Mouse (Mus musculus) MEL (cell line): Measurements from ENCODE around the gene Amz2. TPM values are rescaled to one million over a fixed set of nuclear protein-coding genes. Genes with fewer than 3 reads are reported as not detected.

ENCODE experiments used
- DNase-seq: peaks from one replicate; pipeline ENCODE4 v3.0.0; 2011; ENCODE audit warnings: low read depth, low spot score
- H3K27ac ChIP-seq: 2 replicates; pipeline ENCODE4 v1.5.1; 2012; ENCODE audit warnings: low read depth, mild to moderate bottlenecking, control low read depth, low read length, moderate library complexity; ENCODE audit not compliant: control insufficient read depth
- H3K27me3 ChIP-seq, 2 experiments: fragments of 150-350 bp in 1 of 2; sonication (generic) in 1 of 2; 2 replicates each; pipeline ENCODE4 v1.6.1; 2012; ENCODE audit warnings: low read length in 2 of 2, mild to moderate bottlenecking in 2 of 2, improper control_type of control experiment in 1 of 2, moderate library complexity in 1 of 2; ENCODE audit not compliant: insufficient read depth in 2 of 2, control insufficient read depth in 1 of 2
- H3K36me3 ChIP-seq, 2 experiments: 2 replicates each; pipeline ENCODE4 v1.6.1; 2012 to 2014; ENCODE audit warnings: low read length in 2 of 2, improper control_type of control experiment in 1 of 2, inconsistent platforms in 1 of 2, mild to moderate bottlenecking in 1 of 2; ENCODE audit not compliant: insufficient read depth in 2 of 2, control insufficient read depth in 1 of 2
- H3K4me1 ChIP-seq, 2 experiments: fragments of 150-350 bp in 1 of 2; sonication (generic) in 1 of 2; 2 replicates each; pipeline ENCODE4 v1.6.1; 2012; ENCODE audit warnings: low read length in 2 of 2, improper control_type of control experiment in 1 of 2, mild to moderate bottlenecking in 1 of 2; ENCODE audit not compliant: insufficient read depth in 2 of 2, control insufficient read depth in 1 of 2
- H3K4me3 ChIP-seq, 2 experiments: fragments of 150-350 bp in 1 of 2; sonication (generic) in 1 of 2; 2 replicates each; pipeline ENCODE4 v1.5.1; 2012; ENCODE audit warnings: low read depth in 2 of 2, low read length in 2 of 2, mild to moderate bottlenecking in 2 of 2, moderate library complexity in 2 of 2, control low read depth in 1 of 2, improper control_type of control experiment in 1 of 2; ENCODE audit not compliant: control insufficient read depth in 1 of 2, insufficient read depth in 1 of 2
- H3K79me2 ChIP-seq: 2 replicates; pipeline ENCODE4 v1.6.1; 2012; ENCODE audit warnings: mild to moderate bottlenecking, low read length, moderate library complexity; ENCODE audit not compliant: control insufficient read depth, poor library complexity, insufficient read depth
- H3K9ac ChIP-seq: 2 replicates; pipeline ENCODE4 v1.6.1; 2012; ENCODE audit warnings: low read depth, mild to moderate bottlenecking, control low read depth, low read length, moderate library complexity; ENCODE audit not compliant: control insufficient read depth, poor library complexity, severe bottlenecking
- H3K9me3 ChIP-seq: fragments of 150-350 bp; sonication (generic); replicated peaks from 2 replicates; pipeline ENCODE4 v1.6.1; 2012; ENCODE audit warnings: mild to moderate bottlenecking, low read length, improper control_type of control experiment, moderate library complexity; ENCODE audit not compliant: insufficient read depth
- BHLHE40 ChIP-seq: IDR thresholded peaks from 2 replicates; pipeline ENCODE4 v1.6.1; 2012; ENCODE audit warnings: low read depth, mild to moderate bottlenecking, inconsistent platforms, low read length, improper control_type of control experiment, borderline replicate concordance
- CHD1 ChIP-seq: IDR thresholded peaks from 2 replicates; pipeline ENCODE4 v1.6.1; 2012; ENCODE audit warnings: low read depth, mild to moderate bottlenecking, inconsistent platforms, low read length, improper control_type of control experiment
- CHD2 ChIP-seq: IDR thresholded peaks from 2 replicates; pipeline ENCODE4 v1.6.1; 2011; ENCODE audit warnings: low read length, improper control_type of control experiment
- CTCF ChIP-seq, 3 experiments: IDR thresholded peaks in 2 of 3; conservative IDR thresholded peaks in 1 of 3; 2 replicates each; pipeline ENCODE4 v1.5.1; 2011 to 2012; ENCODE audit warnings: low read length in 3 of 3, low read depth in 2 of 3, mild to moderate bottlenecking in 2 of 3, improper control_type of control experiment in 1 of 3, inconsistent platforms in 1 of 3, mixed read lengths in 1 of 3, moderate library complexity in 1 of 3; ENCODE audit not compliant: control insufficient read depth in 1 of 3, insufficient read depth in 1 of 3, poor library complexity in 1 of 3, severe bottlenecking in 1 of 3
- E2F4 ChIP-seq: IDR thresholded peaks from 2 replicates; pipeline ENCODE4 v1.6.1; 2011; ENCODE audit warnings: low read depth, low read length, improper control_type of control experiment, borderline replicate concordance
- EP300 ChIP-seq, 2 experiments: IDR thresholded peaks; 2 replicates each; pipeline ENCODE4 v1.6.1; 2011; ENCODE audit warnings: improper control_type of control experiment in 2 of 2, low read length in 2 of 2, low read depth in 1 of 2, mild to moderate bottlenecking in 1 of 2
- ETS1 ChIP-seq: IDR thresholded peaks from 2 replicates; pipeline ENCODE4 v1.6.1; 2012; ENCODE audit warnings: low read depth, mild to moderate bottlenecking, inconsistent platforms, low read length, improper control_type of control experiment, moderate library complexity
- GABPA ChIP-seq: IDR thresholded peaks from 2 replicates; pipeline ENCODE4 v1.6.1; 2012; ENCODE audit warnings: low read depth, mild to moderate bottlenecking, inconsistent platforms, low read length, improper control_type of control experiment, moderate library complexity
- GATA1 ChIP-seq: IDR thresholded peaks from 2 replicates; pipeline ENCODE4 v1.6.1; 2011; ENCODE audit warnings: low read depth, low read length, improper control_type of control experiment
- JUND ChIP-seq: IDR thresholded peaks from 2 replicates; pipeline ENCODE4 v1.6.1; 2011; ENCODE audit warnings: low read depth, mild to moderate bottlenecking, improper control_type of control experiment, low read length
- KAT2A ChIP-seq: conservative IDR thresholded peaks from 2 replicates; pipeline ENCODE4 v1.6.1; 2012; ENCODE audit warnings: low read depth, low read length, improper control_type of control experiment, inconsistent platforms
- MAFK ChIP-seq: IDR thresholded peaks from 2 replicates; pipeline ENCODE4 v1.6.1; 2011; ENCODE audit warnings: low read depth, mild to moderate bottlenecking, low read length, improper control_type of control experiment, borderline replicate concordance
- MAX ChIP-seq: IDR thresholded peaks from 2 replicates; pipeline ENCODE4 v1.6.1; 2011; ENCODE audit warnings: low read length, improper control_type of control experiment
- MAZ ChIP-seq: IDR thresholded peaks from 2 replicates; pipeline ENCODE4 v1.6.1; 2012; ENCODE audit warnings: low read depth, mild to moderate bottlenecking, inconsistent platforms, low read length, improper control_type of control experiment
- MEF2A ChIP-seq: IDR thresholded peaks from 2 replicates; pipeline ENCODE4 v1.6.1; 2014; ENCODE audit warnings: low read depth, mild to moderate bottlenecking, inconsistent platforms, low read length, improper control_type of control experiment; ENCODE audit not compliant: poor library complexity, insufficient replicate concordance, severe bottlenecking; ENCODE audit errors: extremely low read depth
- MXI1 ChIP-seq: IDR thresholded peaks from 2 replicates; pipeline ENCODE4 v1.6.1; 2011; ENCODE audit warnings: mild to moderate bottlenecking, low read depth, low read length, improper control_type of control experiment
- MYB ChIP-seq: IDR thresholded peaks from 2 replicates; pipeline ENCODE4 v1.6.1; 2011; ENCODE audit warnings: mild to moderate bottlenecking, low read depth, low read length, improper control_type of control experiment
- MYC ChIP-seq: IDR thresholded peaks from 2 replicates; pipeline ENCODE4 v1.6.1; 2011; ENCODE audit warnings: low read depth, mild to moderate bottlenecking, low read length, improper control_type of control experiment, moderate library complexity
- NELFE ChIP-seq: IDR thresholded peaks from 2 replicates; pipeline ENCODE4 v1.6.1; 2011; ENCODE audit warnings: low read depth, low read length, improper control_type of control experiment
- NRF1 ChIP-seq: IDR thresholded peaks from 2 replicates; pipeline ENCODE4 v1.6.1; 2014; ENCODE audit warnings: low read depth, mild to moderate bottlenecking, inconsistent platforms, low read length, improper control_type of control experiment, moderate library complexity; ENCODE audit not compliant: poor library complexity, insufficient read depth, severe bottlenecking
- POLR2A ChIP-seq, 2 experiments: IDR thresholded peaks; 2 replicates each; pipeline ENCODE4 v1.6.1; 2011 to 2012; ENCODE audit warnings: low read length in 2 of 2, mild to moderate bottlenecking in 2 of 2, control low read depth in 1 of 2, improper control_type of control experiment in 1 of 2, low read depth in 1 of 2, moderate library complexity in 1 of 2; ENCODE audit not compliant: control insufficient read depth in 1 of 2, insufficient read depth in 1 of 2, poor library complexity in 1 of 2
- POLR2AphosphoS2 ChIP-seq: IDR thresholded peaks from 2 replicates; pipeline ENCODE4 v1.6.1; 2011; ENCODE audit warnings: low read length, improper control_type of control experiment
- POLR2AphosphoS5 ChIP-seq: IDR thresholded peaks from 2 replicates; pipeline ENCODE4 v1.6.1; 2012; ENCODE audit warnings: low read depth, borderline replicate concordance, mild to moderate bottlenecking, inconsistent platforms, low read length, moderate library complexity, mixed read lengths
- RAD21 ChIP-seq: IDR thresholded peaks from 2 replicates; pipeline ENCODE4 v1.6.1; 2011; ENCODE audit warnings: mild to moderate bottlenecking, low read depth, low read length, improper control_type of control experiment
- SIN3A ChIP-seq: IDR thresholded peaks from 2 replicates; pipeline ENCODE4 v1.6.1; 2012; ENCODE audit warnings: low read length, improper control_type of control experiment, inconsistent platforms
- SMC3 ChIP-seq: IDR thresholded peaks from 2 replicates; pipeline ENCODE4 v1.6.1; 2011; ENCODE audit warnings: low read depth, low read length, improper control_type of control experiment
- TAL1 ChIP-seq: IDR thresholded peaks from 2 replicates; pipeline ENCODE4 v1.6.1; 2012; ENCODE audit warnings: mild to moderate bottlenecking, inconsistent platforms, low read length, moderate library complexity, mixed read lengths
- TBP ChIP-seq: IDR thresholded peaks from 2 replicates; pipeline ENCODE4 v1.8.0; 2011; ENCODE audit warnings: low read depth, low read length, improper control_type of control experiment
- TCF12 ChIP-seq: IDR thresholded peaks from 2 replicates; pipeline ENCODE4 v1.6.1; 2014; ENCODE audit warnings: low read depth, mild to moderate bottlenecking, inconsistent platforms, low read length, improper control_type of control experiment, moderate library complexity
- UBTF ChIP-seq: IDR thresholded peaks from 2 replicates; pipeline ENCODE4 v1.6.1; 2012; ENCODE audit warnings: low read depth, mild to moderate bottlenecking, inconsistent platforms, low read length, improper control_type of control experiment, moderate library complexity, borderline replicate concordance; ENCODE audit not compliant: insufficient read depth
- USF1 ChIP-seq: IDR thresholded peaks from 2 replicates; pipeline ENCODE4 v1.6.1; 2014; ENCODE audit warnings: low read depth, mild to moderate bottlenecking, inconsistent platforms, low read length, improper control_type of control experiment, moderate library complexity
- USF2 ChIP-seq, 2 experiments: IDR thresholded peaks; 2 replicates each; pipeline ENCODE4 v1.6.1; 2011 to 2012; ENCODE audit warnings: improper control_type of control experiment in 2 of 2, low read length in 2 of 2, borderline replicate concordance in 1 of 2, inconsistent platforms in 1 of 2, low read depth in 1 of 2, mild to moderate bottlenecking in 1 of 2; ENCODE audit not compliant: insufficient read depth in 1 of 2
- ZC3H11A ChIP-seq: IDR thresholded peaks from 2 replicates; pipeline ENCODE4 v1.6.1; 2012; ENCODE audit warnings: low read depth, mild to moderate bottlenecking, inconsistent platforms, low read length, improper control_type of control experiment
- ZKSCAN1 ChIP-seq: IDR thresholded peaks from 2 replicates; pipeline ENCODE4 v1.6.1; 2012; ENCODE audit warnings: low read depth, mild to moderate bottlenecking, inconsistent platforms, low read length, improper control_type of control experiment, moderate library complexity
- ZMIZ1 ChIP-seq: IDR thresholded peaks from 2 replicates; pipeline ENCODE4 v1.6.1; 2012; ENCODE audit warnings: low read depth, mild to moderate bottlenecking, inconsistent platforms, low read length, improper control_type of control experiment, moderate library complexity
- ZNF384 ChIP-seq: IDR thresholded peaks from 2 replicates; pipeline ENCODE4 v1.6.1; 2012; ENCODE audit warnings: low read depth, mild to moderate bottlenecking, inconsistent platforms, low read length, improper control_type of control experiment
- polyA plus RNA-seq, 2 experiments: library from polyadenylated mRNA; stranded (reverse) in 1 of 2; unstranded in 1 of 2; fragments of >175 nt in 1 of 2; fragments of >200 nt in 1 of 2; gene quantifications; 2 replicates each; pipeline versions ENCODE4 v1.2.1 to v1.2.4; 2012; ENCODE audit warnings: low replicate concordance in 2 of 2, low read depth in 1 of 2; ENCODE audit not compliant: insufficient read length in 2 of 2, insufficient read depth in 1 of 2, missing spikeins in 1 of 2
- total RNA-seq: library from RNA; depleted of rRNA; stranded (reverse); fragments of 300-350 nt; gene quantifications from 2 replicates; pipeline ENCODE4 v1.2.3, GENCODE M21; 2012

Gene Amz2
- total and polyA plus RNA-seq, 3 experiments, result 40.2 to 1,743 (median 47.1) TPM

- H3K9ac ChIP-seq, result peak overlapping the region; percentile 75
- no peaks in the 10 kb centered on the region for H3K27me3 ChIP-seq
- H3K79me2 ChIP-seq, result no peaks in the 10 kb centered on the region; the same call in 1 of the 2 replicates
- peak overlapping the region; percentile 55 for H3K27ac ChIP-seq
- peaks cover 8 to 12% of the 10 kb centered on the region in 2 experiments; a peak in 3 of 4 replicates for H3K4me1 ChIP-seq
- H3K36me3 ChIP-seq, result peaks cover 0 to 5% of the 10 kb centered on the region in 2 experiments; a peak in 1 of 4 replicates
- peak; percentile 94 for DNase-seq
- H3K9me3 ChIP-seq, result no peaks in the 10 kb centered on the region
- peak overlapping the region; percentile 76 to 77 for H3K4me3 ChIP-seq
- TF ChIP-seq USF1, result no peak
- no peak for TF ChIP-seq UBTF
- peak; percentile 65 for TF ChIP-seq NELFE
- peak; percentile 72 to 77; a peak in 3 of 4 replicates for TF ChIP-seq POLR2A (IDR thresholded peaks at IDR 0.05; ENCODE audit: control insufficient read depth in 1 of 2, insufficient read depth in 1 of 2, low read depth in 1 of 2, low read length in 2 of 2, poor library complexity in 1 of 2)
- peak; percentile 46 for TF ChIP-seq TCF12
- peak in 1 of 2 experiments; percentile 34; a peak in 2 of 4 replicates for TF ChIP-seq EP300 (IDR thresholded peaks at IDR 0.05; ENCODE audit: low read depth in 1 of 2, low read length in 2 of 2)
- no peak for TF ChIP-seq GATA1
- no peak for TF ChIP-seq USF2 (IDR thresholded peaks at IDR 0.05; ENCODE audit: borderline replicate concordance in 1 of 2, insufficient read depth in 1 of 2, low read depth in 1 of 2, low read length in 2 of 2)
- TF ChIP-seq ZMIZ1, result 0 out of 2 replicates have a peak, but pooled peaks have one; percentile 41
- peak; percentile 45 for TF ChIP-seq SMC3
- TF ChIP-seq BHLHE40, result peak; percentile 86; the same call in 1 of the 2 replicates
- TF ChIP-seq GABPA, result no peak
- TF ChIP-seq ETS1, result peak; percentile 55; the same call in 1 of the 2 replicates
- no peak for TF ChIP-seq TAL1
- TF ChIP-seq MYB, result no peak
- TF ChIP-seq ZC3H11A, result peak; percentile 23; the same call in 1 of the 2 replicates
- TF ChIP-seq CHD1, result no peak
- TF ChIP-seq CHD2, result no peak
- no peak; the same call in none of the 2 replicates for TF ChIP-seq TBP
- TF ChIP-seq CTCF (IDR thresholded peaks at IDR 0.05 in 2 of 3, conservative IDR thresholded peaks at IDR 0.05 in 1 of 3; ENCODE audit: control insufficient read depth in 1 of 3, insufficient read depth in 1 of 3, low read depth in 2 of 3, low read length in 3 of 3, poor library complexity in 1 of 3, severe bottlenecking in 1 of 3), result peak; percentile 20 to 43 (median 39); a peak in 5 of 6 replicates
- TF ChIP-seq MXI1, result peak; percentile 81
- peak; percentile 29 for TF ChIP-seq RAD21
- TF ChIP-seq MEF2A, result no peak
- TF ChIP-seq SIN3A, result peak; percentile 61
- no peak for TF ChIP-seq E2F4
- TF ChIP-seq POLR2AphosphoS2, result no peak
- TF ChIP-seq ZNF384, result peak; percentile 6; the same call in 1 of the 2 replicates
- TF ChIP-seq ZKSCAN1, result no peak
- no peak for TF ChIP-seq MAFK
- no peak for TF ChIP-seq JUND
- TF ChIP-seq POLR2AphosphoS5, result no peak
- peak; percentile 89 for TF ChIP-seq MYC
- no peak for TF ChIP-seq NRF1
- TF ChIP-seq MAX, result peak; percentile 96
- no peak for TF ChIP-seq KAT2A
- peak; percentile 56 for TF ChIP-seq MAZ
These were observed 5.7 kb upstream of the Amz2 start for GRCm38 (mm10) chr11:109419961-109420566.
